Mouse (Mus musculus) liver, adult (tissue): Measurements from ENCODE around the gene Gna11.

Experiments used
- GATA4 ChIP-seq: IDR thresholded peaks from 2 replicates; pipeline ENCODE4 v1.6.1; 2014; ENCODE audit warnings: mild to moderate bottlenecking, low read length; ENCODE audit not compliant: insufficient replicate concordance

The Gna11 gene

GRCm38 (mm10) chr10:81545161-81545747, at the start of gene Gna11:
Gna11 (minus strand) TSS chr10:81545190.
- TF ChIP-seq GATA4: no peak

- TF ChIP-seq GATA4: no peak
Observed at GRCm38 (mm10) chr10:81593935-81594334, 48.9 kb upstream of the Gna11 start.

GRCm38 (mm10) chr10:81593223-81593622, 48.2 kb upstream of the Gna11 start:
- TF ChIP-seq GATA4: no peak

GRCm38 (mm10) chr10:81592631-81593030, 47.6 kb upstream of the Gna11 start:
- TF ChIP-seq GATA4: no peak

GRCm38 (mm10) chr10:81591846-81592245, 46.9 kb upstream of the Gna11 start:
- TF ChIP-seq GATA4: no peak

GRCm38 (mm10) chr10:81588739-81589138, 43.7 kb upstream of the Gna11 start:
- no peak for TF ChIP-seq GATA4

- TF ChIP-seq GATA4: no peak
Observed at GRCm38 (mm10) chr10:81583347-81583746, 38.4 kb upstream of the Gna11 start.

- no peak for TF ChIP-seq GATA4
Observed at GRCm38 (mm10) chr10:81580441-81581070, 35.6 kb upstream of the Gna11 start.

GRCm38 (mm10) chr10:81579967-81580366, 35.0 kb upstream of the Gna11 start:
- TF ChIP-seq GATA4: no peak

GRCm38 (mm10) chr10:81575695-81576094, 30.7 kb upstream of the Gna11 start:
- no peak for TF ChIP-seq GATA4

- TF ChIP-seq GATA4: no peak
Observed at GRCm38 (mm10) chr10:81575208-81575631, 30.2 kb upstream of the Gna11 start.

GRCm38 (mm10) chr10:81574081-81575056, 29.4 kb upstream of the Gna11 start, which contains the start of gene Tle2:
Tle2 (plus strand) TSS chr10:81574561.
- no peak for TF ChIP-seq GATA4

GRCm38 (mm10) chr10:81572975-81573374, 28.0 kb upstream of the Gna11 start:
- TF ChIP-seq GATA4: no peak

GRCm38 (mm10) chr10:81572133-81572671, 27.2 kb upstream of the Gna11 start:
- TF ChIP-seq GATA4: no peak

- TF ChIP-seq GATA4: 0 out of 2 replicates have a peak, but pooled peaks have one; percentile 11
Observed at GRCm38 (mm10) chr10:81571501-81571876, 26.5 kb upstream of the Gna11 start.

- TF ChIP-seq GATA4: no peak
Observed at GRCm38 (mm10) chr10:81570831-81571500, 26.0 kb upstream of the Gna11 start.
